Mouse (Mus musculus): ENCODE data around the gene Col25a1.

The Col25a1 gene

DNA sequence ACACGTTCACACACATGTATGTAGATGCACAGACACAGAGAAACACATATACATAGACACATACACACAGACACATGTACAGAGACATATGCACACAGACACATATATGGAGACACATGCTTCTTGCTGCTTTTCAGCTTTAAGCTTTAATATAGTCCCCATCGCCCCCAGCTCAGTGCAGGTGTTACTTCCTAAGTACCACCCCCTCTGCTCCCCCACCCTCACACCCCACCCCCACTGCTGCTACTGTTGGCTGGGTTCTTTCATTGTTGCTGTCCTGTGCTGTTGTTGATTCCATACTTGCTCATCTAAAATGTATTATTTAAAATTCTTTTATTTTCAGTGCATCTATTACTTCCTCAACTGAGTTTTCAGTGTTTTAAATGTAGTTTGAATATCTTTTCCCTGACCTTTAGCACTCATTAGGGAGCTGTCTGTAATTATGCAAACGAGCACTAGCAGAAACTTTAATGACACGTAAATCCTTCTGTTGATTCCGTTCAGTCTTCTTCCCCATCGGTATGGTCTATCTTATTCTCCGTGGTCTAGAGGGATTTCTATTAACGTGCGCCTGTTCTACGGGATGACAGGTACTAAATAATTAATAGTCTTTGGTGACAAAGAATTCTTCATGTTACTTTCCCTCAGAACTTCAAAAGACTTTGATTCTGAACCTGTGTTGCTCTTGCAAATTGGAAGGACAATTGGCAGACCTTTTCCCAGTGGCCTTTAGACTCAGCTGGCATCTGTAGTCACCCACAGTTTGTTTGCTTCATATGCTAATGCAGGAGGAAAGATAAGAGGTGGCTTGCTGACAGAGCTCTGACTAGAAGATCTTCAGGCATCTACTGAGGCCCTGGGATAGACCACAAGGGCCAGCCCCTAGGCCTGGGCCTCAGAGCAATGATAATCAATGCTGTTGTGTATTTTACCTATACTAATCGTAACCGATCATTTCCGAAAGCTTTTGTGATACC lies 196.0 kb downstream of the Col25a1 start:
- no peak for DNase-seq

DNA sequence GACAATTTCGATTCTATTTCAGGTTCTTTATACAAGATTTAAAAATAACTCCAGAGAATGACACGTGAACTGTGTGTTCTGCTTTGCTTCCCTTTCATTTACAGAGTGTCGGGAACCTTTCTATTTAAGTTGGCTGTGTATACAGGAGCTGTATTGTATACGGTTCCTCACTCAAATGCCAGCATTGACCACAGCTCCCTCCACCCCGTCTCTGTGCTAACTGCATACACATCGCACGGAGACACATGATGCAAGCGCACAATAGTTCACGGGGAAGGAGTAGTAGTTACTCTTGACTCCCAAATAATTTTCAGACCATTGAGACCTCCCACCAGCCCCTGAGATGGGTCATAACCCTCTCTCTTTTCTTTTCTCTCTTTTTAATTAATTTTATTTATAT lies 197.6 kb downstream of the Col25a1 start:
- no peak for DNase-seq

GRCm38 (mm10) chr3:130329833-130330555 lies 198.7 kb downstream of the Col25a1 start:
- no peak for DNase-seq

DNA sequence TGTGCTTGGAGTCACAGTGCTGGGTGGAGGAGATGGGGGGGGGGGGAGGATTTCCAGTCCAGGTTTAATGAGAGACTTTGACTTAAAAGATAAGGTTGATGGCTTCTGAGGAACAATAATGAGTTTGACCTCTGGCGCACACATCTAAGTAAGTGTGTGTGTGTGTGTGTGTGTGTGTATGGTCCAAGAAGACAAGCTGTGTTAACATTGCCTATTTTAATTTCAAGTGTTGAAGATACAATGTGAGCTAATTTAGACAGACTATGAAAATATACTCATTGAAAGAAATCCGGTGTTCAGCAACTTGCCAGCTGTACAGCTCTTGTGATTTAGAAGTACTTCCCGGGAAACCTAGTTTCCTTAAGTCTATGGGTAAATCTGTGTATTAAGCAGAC lies 199.3 kb downstream of the Col25a1 start:
- no peak for DNase-seq

- DNase-seq, result no peak
Measured at GRCm38 (mm10) chr3:130332347-130332913, 201.1 kb downstream of the Col25a1 start.

DNA sequence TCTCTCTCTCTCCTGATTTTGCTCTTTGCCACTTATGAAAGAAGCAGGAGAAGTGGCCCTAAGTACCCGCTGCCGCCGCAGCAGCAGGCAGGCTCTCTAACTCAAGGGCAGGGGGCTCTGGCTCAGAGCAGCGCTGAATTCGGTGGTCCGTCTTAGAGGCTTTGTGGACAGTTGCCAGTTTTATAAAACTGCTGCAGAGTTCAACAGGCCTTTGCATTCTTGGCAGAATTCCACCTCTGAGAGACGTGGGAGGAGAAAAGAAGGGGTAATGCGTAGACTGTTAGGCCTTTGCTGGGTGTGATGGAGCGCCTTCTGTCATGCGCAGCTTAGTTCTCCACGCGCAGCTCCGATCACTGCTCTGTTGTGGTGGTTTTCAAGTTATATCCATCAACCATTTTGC lies 206.6 kb downstream of the Col25a1 start:
- peak; percentile 65 for DNase-seq

GRCm38 (mm10) chr3:130338371-130338770 lies 207.1 kb downstream of the Col25a1 start:
- DNase-seq, result no peak

- no peak for DNase-seq
Measured at GRCm38 (mm10) chr3:130350161-130350560, 218.9 kb downstream of the Col25a1 start.

DNA sequence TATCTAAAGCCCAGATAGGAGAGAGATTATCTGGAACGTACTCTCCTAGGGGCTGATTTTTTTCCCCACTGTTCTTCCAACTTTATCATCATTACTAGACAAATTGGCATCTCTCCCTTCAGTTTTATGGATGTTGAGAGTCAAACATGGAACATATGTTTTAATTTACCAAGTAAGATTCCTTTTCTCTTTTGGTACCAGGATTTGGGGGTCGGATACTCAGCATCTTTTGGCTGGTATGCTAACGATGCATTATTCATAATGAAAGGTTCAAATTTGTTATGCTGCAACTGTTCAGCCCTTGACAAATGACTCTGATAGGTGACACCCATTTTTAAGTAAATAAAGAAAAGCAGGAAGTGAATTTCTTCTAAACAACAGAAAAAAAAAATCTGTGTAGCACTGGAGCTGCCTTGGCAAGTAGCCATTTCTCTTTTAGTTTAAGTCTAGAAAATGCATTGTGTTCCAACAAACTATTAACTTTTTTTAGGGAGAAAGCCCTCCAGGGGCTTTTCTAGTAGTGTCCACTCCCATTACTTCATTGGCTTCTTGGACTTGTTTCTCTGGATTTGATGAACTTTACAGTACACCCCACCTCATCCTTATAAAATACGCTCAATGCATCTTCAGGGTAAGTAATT lies 223.2 kb downstream of the Col25a1 start:
- DNase-seq, result no peak

GRCm38 (mm10) chr3:130356575-130357173 lies 225.4 kb downstream of the Col25a1 start:
- DNase-seq, result no peak

DNA sequence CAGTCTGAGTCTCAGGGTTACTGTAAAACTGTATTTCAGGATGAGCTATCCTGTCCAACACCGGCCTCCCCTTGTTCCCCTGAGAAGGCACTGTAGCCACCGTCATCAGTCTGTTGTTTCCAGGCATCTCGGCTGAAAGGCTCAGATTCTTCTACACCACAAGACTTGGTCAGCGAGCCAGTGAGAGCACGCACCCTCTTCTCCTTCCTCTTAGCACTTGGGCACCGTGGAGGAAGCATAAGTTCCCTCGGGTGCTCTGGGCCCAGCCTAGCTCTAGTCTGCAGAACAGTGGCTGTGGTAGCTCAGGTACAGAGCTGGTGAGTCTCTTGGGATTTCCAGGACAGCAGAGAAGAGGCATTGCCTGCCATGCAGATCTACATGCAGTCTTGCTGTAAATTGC lies 229.5 kb downstream of the Col25a1 start:
- DNase-seq, result no peak

GRCm38 (mm10) chr3:130361922-130362321 lies 230.6 kb downstream of the Col25a1 start:
- DNase-seq, result no peak

- DNase-seq, result no peak
Measured at GRCm38 (mm10) chr3:130362797-130363367, 231.6 kb downstream of the Col25a1 start.

GRCm38 (mm10) chr3:130366917-130367610 lies 235.8 kb downstream of the Col25a1 start:
- no peak for DNase-seq

DNA sequence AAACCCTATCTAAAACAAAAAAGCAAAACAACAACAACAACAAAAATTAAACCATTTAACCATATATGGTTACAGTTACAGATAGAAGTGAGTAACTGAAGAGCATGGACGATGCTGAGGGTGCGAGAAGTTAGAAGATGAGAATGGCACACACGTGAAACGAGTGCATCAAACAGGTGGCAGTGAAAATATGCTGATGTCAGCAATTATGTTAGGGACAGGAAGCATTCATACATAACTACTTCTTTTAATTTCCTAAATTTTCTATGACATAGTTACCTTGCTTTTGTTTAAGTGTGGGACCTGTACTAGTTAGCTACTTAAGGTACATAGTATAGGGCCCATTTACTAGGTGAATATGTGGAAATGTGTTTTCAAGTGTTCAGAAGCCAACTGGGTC lies 237.1 kb downstream of the Col25a1 start:
- DNase-seq, result no peak

- no peak for DNase-seq
Measured at GRCm38 (mm10) chr3:130369113-130369512, 237.8 kb downstream of the Col25a1 start.

DNA sequence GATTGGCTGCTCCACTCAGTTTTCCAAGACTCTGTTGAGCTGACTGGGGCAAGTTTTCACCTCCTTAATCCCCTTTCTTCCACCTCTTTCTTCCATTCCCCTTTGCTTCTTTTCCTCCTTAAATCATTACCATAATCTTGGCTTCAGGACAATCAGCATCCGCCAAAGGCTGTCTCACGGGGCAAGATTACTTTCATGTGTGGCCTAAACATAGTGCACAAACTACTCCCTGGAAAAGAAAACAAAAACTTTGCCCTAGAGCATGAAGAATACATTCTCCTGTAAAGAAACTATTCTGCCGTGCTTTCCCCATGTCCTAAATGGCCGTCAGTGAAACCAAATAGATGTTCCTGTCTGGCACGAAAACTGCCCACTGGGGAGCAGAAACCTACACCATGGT lies 238.9 kb downstream of the Col25a1 start:
- no peak for DNase-seq

DNA sequence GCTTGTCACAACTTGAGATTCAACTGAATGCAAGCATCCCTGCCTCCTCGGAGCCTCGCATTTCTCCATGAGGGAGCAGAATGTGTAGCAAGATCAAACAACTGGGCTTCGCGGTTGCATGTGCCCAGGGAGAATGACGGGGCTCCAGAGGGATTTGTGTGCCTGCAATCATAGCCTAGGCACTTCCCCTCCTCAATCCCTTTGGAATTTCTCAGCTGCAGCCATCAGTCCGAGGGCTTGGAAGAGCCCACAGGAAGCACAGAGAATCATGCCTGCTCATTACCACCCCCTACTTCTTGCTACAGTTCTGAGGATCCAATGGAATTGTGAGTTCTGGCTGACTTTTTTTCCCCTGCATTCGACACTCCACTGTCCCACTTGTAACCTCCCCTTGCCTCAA lies 241.8 kb downstream of the Col25a1 start:
- DNase-seq, result no peak

- DNase-seq, result no peak
Measured at GRCm38 (mm10) chr3:130374620-130375341, 243.5 kb downstream of the Col25a1 start.

DNA sequence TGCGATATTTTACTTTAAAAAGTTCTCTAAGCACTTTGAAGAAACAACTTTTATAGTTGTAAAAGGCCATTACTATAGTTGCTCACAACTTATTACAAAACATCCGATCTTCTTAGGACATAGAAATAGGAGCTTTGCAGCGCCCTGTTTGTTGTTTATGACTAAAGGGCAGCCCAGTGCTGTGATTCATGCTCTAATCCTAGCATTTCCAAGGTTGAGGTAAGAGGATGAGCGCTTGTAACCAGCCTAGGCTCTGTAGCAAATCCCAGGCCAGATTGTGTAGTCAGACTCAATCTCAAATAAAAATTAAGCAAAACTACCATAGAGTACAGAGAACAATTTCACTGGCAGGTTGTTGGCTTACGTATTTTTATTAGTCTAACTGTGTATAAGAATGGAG lies 246.5 kb downstream of the Col25a1 start:
- DNase-seq, result no peak

DNA sequence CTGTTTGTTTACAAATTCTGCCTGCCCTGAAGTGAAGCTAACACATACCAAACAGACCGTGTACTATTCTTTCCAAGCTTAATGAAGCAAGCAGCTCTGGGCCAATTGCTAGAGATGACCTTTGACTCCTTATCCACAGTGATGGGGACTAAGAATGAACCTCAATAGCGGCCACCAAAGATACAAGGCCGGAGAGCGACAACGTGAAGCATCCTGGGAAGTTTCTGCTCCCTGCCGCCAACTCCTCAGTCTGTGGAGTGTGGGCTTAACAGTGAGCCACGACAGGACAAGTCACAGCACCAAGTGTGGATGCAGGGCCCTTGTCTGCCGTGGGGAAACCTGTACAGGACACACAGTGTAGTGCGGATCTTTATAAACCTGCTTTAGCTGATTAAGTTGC lies 247.3 kb downstream of the Col25a1 start:
- no peak for DNase-seq

All from kidney, postnatal 10 days (tissue).